Mouse (Mus musculus) thymus, postnatal 36 days (tissue): ENCODE results near the gene Thtpa.
A peak's percentile ranks its signal among the peaks of the same experiment; 100 is the strongest.

Experiments
- DNase-seq, 2 experiments: peaks; one replicate each; pipeline ENCODE4 v3.0.0; 2022; ENCODE audit warnings: mixed read lengths in 2 of 2

Thtpa gene

GRCm38 (mm10) chr14:55078366-55078989 is 16.1 kb upstream of the Thtpa start:
- DNase-seq: no peak

GRCm38 (mm10) chr14:55079214-55079970 is 15.2 kb upstream of the Thtpa start:
- peak; percentile 70 to 73 for DNase-seq

- no peak for DNase-seq
These were observed 13.5 kb upstream of the Thtpa start for GRCm38 (mm10) chr14:55081105-55081504.

DNA sequence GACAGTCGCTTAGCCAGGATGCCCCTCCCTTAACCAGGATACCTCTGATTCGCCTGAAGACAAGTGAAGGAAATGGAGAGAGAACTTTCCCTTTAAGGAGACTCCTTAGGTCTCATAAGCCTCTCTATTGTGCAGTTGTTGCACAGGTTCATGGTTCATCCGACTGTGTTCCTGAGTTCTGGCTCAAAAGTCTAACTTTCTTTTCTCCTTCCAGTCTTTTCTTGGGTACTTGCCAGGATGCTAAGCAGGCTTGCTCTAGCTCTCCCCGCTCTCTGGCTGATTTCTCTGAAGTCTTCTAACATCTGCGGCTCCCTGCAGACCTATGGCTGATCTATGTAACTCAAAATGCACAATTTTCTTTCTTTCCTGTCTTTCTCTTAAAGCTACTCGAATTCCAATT is 11.1 kb upstream of the Thtpa start:
- no peak for DNase-seq

DNA sequence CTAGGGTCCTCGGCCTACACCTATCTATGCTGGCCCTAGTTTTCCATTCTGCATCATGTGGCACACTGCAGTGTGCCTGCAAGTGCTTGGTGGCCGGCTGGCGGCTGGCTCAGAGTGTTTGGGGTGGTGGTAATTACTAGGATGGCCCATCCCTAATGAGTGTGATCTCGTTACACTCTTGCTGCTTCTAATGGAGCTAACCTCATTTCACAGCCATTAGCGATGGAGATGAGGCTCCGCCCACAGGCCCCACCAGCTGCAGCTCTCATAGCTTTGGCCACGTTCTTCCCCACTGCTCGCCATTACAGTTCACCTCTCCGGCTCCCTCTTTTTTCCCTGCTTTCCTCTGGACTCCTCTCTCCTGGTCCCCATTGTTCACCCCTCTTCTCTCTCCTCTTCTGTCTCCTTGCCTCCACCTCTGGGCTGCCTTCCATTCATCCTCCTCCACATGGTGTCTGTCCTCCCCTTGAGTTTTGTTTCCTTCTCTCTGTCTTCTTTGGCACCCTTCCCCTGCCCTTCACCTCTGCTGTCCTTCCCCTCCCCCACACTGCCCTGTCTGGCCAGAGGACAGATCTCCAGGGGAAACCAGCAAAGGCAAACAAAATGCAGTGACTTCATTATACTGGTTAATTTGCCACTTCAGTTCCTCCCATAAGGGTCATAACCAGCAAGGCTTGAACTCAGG is 9.1 kb upstream of the Thtpa start:
- no peak for DNase-seq

- no peak for DNase-seq
These were observed 8.5 kb upstream of the Thtpa start for GRCm38 (mm10) chr14:55086009-55086514.

DNA sequence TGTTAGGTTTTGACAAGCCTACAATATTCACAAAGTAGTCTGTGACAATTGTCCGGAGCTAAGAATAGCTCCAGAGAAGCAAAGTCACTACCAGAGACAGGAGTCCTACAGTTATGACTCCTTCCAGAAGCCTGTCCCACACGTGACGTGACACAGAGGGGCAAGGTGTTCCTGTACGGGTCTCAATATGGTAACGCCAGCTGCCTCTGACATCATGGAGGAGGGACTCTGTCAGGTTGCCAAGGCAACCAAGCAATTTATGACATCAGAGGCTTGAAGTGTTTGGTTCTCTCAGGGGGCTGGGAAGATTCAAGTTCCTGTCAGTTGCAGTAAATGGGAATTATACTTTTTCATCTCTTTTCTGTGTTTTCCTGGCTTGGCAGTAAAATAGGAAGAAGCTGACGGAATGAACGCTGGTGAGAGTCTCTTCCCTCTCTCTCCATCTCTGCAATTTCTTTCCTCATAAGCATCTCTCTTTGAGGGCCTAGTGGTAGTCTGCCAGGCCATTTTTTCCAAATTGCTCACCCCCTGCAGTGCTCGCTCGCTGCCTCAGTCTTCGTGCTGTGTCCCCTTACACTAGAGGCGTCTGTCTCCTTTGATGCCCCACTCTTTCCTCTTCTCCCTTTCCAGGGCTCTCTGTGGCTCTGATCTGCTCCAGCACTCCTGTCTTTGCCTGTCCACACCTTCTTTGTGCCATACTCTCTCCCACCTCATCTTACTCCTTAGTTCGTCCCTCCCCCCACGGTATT is 5.2 kb upstream of the Thtpa start:
- no peak for DNase-seq

- peak; percentile 27 to 43 for DNase-seq
These were observed 3.2 kb upstream of the Thtpa start for GRCm38 (mm10) chr14:55091209-55091865.

DNA sequence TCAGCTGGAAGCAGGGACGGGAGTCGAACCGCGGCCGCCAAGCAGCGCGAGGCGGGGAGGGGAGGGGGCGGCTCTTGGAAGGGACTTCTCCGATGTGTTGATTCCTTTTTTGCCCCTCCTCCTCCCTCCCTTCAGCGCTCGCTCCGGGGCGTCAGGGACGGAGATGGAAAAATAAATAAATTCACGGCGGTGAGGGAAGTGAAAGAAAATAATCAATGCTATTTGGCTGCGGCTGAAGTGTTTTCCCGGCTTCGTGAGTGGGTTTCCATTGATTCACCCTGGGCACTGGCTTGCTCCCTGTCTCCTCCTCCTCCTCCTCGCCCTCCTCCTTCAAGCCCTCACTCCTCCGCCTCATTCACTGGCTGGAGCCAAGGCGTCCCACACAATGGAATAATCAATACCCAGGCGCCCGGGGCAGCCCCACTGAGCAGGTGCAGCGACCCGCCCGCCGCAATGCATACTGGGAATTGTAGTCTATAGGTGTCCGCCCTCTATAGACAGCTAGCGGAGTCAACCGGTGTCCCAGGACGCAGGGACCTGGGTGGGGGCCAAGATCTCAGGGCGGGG is 2.5 kb upstream of the Thtpa start, which contains the start of gene Zfhx2:
TSS of gene Zfhx2 (minus strand) at position 314 of the 567 bp plus-strand sequence.
- DNase-seq: peak; percentile 88 to 89

GRCm38 (mm10) chr14:55093927-55094326 is 657 bp upstream of the Thtpa start:
- no peak for DNase-seq

DNA sequence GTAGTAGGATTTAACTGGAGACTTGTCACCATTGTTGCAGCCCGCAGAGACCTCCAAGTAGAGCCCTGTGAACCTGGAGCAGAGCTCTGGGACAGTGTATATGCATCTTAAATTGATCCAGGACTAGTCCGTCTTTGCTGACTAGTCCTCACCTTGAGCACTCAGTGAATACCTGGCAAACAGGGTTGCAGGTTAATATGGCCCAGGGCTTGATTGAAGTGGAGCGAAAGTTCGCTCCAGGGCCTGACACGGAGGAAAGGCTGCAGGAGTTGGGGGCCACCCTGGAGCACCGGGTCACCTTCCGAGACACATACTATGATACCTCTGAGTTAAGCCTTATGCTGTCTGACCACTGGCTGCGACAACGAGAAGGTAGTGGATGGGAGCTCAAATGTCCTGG is 679 bp downstream of the Thtpa start:
- DNase-seq: no peak

GRCm38 (mm10) chr14:55095671-55096070 is 1.1 kb downstream of the Thtpa start:
- DNase-seq: no peak

DNA sequence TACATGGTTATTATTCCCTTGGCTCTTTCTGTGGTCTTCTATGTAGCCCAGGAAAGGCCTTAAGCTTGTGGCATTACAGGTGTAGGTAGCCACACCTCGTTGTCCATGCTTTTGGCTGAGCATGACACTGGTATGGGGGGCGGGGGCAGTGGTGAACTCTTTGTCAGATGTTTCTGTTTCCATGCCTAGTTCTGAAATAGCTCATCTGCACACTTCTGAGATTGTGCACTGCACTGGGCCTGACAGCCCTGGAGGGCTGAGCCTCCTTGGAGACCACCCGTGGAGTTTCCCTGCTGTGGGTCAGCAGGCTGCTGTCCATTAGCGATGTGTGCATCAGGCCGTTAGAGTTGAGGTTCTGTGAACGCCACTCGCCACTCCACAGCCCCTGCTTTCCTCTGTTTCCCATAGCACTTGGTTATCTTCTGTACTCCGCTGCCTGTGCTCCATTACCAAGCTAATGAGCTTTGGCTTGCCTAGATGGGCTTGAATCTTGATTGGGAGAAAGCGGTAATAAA is 2.0 kb downstream of the Thtpa start:
- DNase-seq: no peak

- DNase-seq: no peak
These were observed 3.1 kb downstream of the Thtpa start for GRCm38 (mm10) chr14:55097646-55098045.

- DNase-seq: peak; percentile 50 to 60
These were observed 3.5 kb downstream of the Thtpa start for GRCm38 (mm10) chr14:55098067-55098466.

GRCm38 (mm10) chr14:55101592-55101991 is 7.0 kb downstream of the Thtpa start:
- DNase-seq: peak in 1 of 2 experiments; percentile 46

DNA sequence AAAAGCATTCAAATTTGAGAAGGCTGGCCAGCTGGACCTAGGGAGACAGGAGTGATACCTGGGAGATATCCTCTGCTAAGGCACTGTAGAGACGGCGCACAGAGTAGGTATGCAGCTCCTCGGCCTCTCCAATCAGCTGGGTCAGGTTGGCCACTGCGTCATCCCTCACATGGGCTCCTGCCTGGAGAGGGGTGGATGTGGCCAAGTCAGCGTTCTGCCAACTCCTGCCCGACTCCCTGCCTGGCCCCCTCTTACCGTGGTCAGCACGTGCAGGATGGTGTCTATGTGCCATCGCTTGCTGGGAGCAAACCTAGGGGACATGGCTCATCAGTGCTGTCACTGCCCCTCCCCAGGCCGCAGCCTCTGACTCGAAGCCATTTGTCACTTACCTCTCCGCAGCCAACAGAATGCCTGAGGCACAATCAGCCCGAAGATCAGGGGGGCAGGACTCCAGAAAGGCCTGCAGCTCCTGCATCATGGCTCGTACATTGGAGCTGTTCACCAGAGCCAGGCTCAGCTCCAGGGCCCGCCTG is 7.7 kb downstream of the Thtpa start:
- no peak for DNase-seq

DNA sequence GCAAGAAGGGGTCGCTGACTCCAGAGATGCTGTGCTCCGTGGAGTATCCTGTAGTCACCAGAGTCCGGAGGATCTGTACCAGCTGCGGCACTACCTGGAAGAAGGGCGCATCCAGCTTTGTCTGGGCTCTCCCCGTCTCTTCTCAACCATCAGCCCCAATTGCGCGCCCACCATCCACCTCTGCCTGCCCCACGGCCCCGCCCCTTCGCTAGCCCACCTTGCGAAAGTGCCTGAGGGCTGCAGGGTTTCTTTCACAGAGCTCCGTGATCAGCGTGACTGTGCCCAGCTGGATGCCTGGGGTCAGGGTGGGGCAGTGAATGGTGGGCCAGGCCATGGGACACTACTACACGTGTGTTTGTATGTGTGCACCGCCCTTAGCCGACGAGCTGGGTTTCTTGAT is 9.8 kb downstream of the Thtpa start:
- DNase-seq: no peak

DNA sequence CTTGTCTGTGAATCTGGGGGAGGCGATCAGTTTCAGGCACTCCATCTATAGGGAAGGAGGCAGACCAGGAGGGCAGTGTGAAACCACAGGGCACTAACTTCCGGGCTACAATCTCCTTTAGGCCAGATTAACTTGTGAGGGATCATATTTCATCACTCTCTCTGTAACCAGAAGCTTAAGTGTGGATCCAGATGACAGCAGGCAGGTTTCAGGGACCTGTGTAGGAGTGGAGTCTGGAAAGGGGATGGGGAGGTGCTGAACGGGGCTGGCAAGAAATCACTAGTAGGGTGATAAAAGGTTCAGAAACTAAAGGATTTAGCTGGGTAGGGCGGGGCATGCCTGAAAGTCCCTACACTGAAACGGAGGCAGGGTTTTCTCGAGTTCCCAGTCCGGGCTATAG is 10.8 kb downstream of the Thtpa start:
- DNase-seq: no peak

- peak; percentile 85 to 89 for DNase-seq
These were observed 11.5 kb downstream of the Thtpa start, which contains the start of gene Ap1g2 for GRCm38 (mm10) chr14:55105836-55106809. Ap1g2 (minus strand) TSS chr14:55106593.
